Mouse (Mus musculus): ENCODE data around the gene Il5ra. TPM values are rescaled to one million over a fixed set of nuclear protein-coding genes. Genes with fewer than 3 reads are reported as not detected.

The Il5ra gene
- total RNA-seq, 1 experiment, result 0.27 TPM

- Histone ChIP-seq H3K36me3 (ENCODE audit: control insufficient read depth, insufficient read depth, low read length, poor library complexity, severe bottlenecking) (no peaks in the 10 kb centered on the region), H3K9me3 (ENCODE audit: control insufficient read depth, insufficient read depth, low read depth, low read length) (no peaks in the 10 kb centered on the region), H3K4me1 (ENCODE audit: control insufficient read depth in 2 of 2, insufficient read depth in 2 of 2, low read length in 2 of 2, poor library complexity in 1 of 2) (no peaks in the 10 kb centered on the region), H3K9ac (ENCODE audit: insufficient read depth, low read depth, low read length, poor library complexity, severe bottlenecking) (no peak overlapping the region), H3K4me3 (ENCODE audit: insufficient read depth in 1 of 2, low read depth in 1 of 2, low read length in 2 of 2, poor library complexity in 1 of 2, severe bottlenecking in 1 of 2) (no peak overlapping the region), H3K27ac (ENCODE audit: insufficient read depth, low read depth, low read length, poor library complexity, severe bottlenecking) (no peak overlapping the region)
- in situ Hi-C loops (cut with MboI; ENCODE audit: low sequenced_read_pairs in 2 of 2, unreplicated experiment in 2 of 2), result no loop called here
- no peak for TF ChIP-seq ZC3H11A (IDR thresholded peaks at IDR 0.05; ENCODE audit: borderline replicate concordance, low read depth, low read length)
- no peak for TF ChIP-seq CHD2 (IDR thresholded peaks at IDR 0.05; ENCODE audit: low read depth, low read length)
- no peak for TF ChIP-seq MAFK (IDR thresholded peaks at IDR 0.05; ENCODE audit: insufficient read depth, low read depth, low read length)
- TF ChIP-seq HCFC1 (IDR thresholded peaks at IDR 0.05; ENCODE audit: borderline replicate concordance, insufficient read depth, low read length), result no peak
- TF ChIP-seq ZNF384 (IDR thresholded peaks at IDR 0.05; ENCODE audit: low read depth, low read length), result no peak
- no peak for DNase-seq (ENCODE audit: low read depth, low spot score)
Observed at GRCm38 (mm10) chr6:106675581-106675980, 73.3 kb downstream of the Il5ra start.

GRCm38 (mm10) chr6:106663780-106664651, 84.8 kb downstream of the Il5ra start:
- Histone ChIP-seq H3K4me3 (ENCODE audit: insufficient read depth in 1 of 2, low read depth in 1 of 2, low read length in 2 of 2, poor library complexity in 1 of 2, severe bottlenecking in 1 of 2) (no peak overlapping the region), H3K9ac (ENCODE audit: insufficient read depth, low read depth, low read length, poor library complexity, severe bottlenecking) (no peak overlapping the region), H3K9me3 (ENCODE audit: control insufficient read depth, insufficient read depth, low read depth, low read length) (no peaks in the 10 kb centered on the region), H3K36me3 (ENCODE audit: control insufficient read depth, insufficient read depth, low read length, poor library complexity, severe bottlenecking) (no peaks in the 10 kb centered on the region), H3K4me1 (ENCODE audit: control insufficient read depth in 2 of 2, insufficient read depth in 2 of 2, low read length in 2 of 2, poor library complexity in 1 of 2) (no peaks in the 10 kb centered on the region), H3K27ac (ENCODE audit: insufficient read depth, low read depth, low read length, poor library complexity, severe bottlenecking) (no peak overlapping the region)
- TF ChIP-seq ZC3H11A (IDR thresholded peaks at IDR 0.05; ENCODE audit: borderline replicate concordance, low read depth, low read length) (peak; percentile 51; the same call in 1 of the 2 replicates), HCFC1 (IDR thresholded peaks at IDR 0.05; ENCODE audit: borderline replicate concordance, insufficient read depth, low read length) (no peak), ZNF384 (IDR thresholded peaks at IDR 0.05; ENCODE audit: low read depth, low read length) (no peak)
- in situ Hi-C loops (cut with MboI; ENCODE audit: low sequenced_read_pairs in 2 of 2, unreplicated experiment in 2 of 2), result no loop called here
- DNase-seq (ENCODE audit: low read depth, low spot score), result peak; percentile 68

Other genes with a start within 250 kb of the Il5ra start
- 55.3 and 72.9 TPM in 2 replicates for gene Trnt1, start 20.1 kb upstream of the Il5ra start, total RNA-seq (2012; rRNA removed)
- gene Crbn, start 51.0 kb upstream of the Il5ra start, total RNA-seq (2012; rRNA removed), result 33.9 and 35.1 TPM in 2 replicates